Mouse (Mus musculus): ENCODE measurements at regions not wholly inside any gene's neighbourhood (a gene's known extent, or its start where the extent isn't known, plus 50 kb on each side); places are given as distances from the start of the nearest gene placed in this dataset.

GRCm38 (mm10) chr15:96185429-96185828 lies 101.9 kb upstream of the Arid2 start:
- DNase-seq: no peak

- DNase-seq: no peak
Measured at GRCm38 (mm10) chr15:96185901-96186300, 101.4 kb upstream of the Arid2 start.

- DNase-seq: no peak
Measured at GRCm38 (mm10) chr15:96189551-96189950, 97.8 kb upstream of the Arid2 start.

GRCm38 (mm10) chr15:96197413-96197812 lies 89.9 kb upstream of the Arid2 start:
- DNase-seq: no peak

GRCm38 (mm10) chr15:96197932-96198331 lies 89.4 kb upstream of the Arid2 start:
- DNase-seq: no peak

- no peak for DNase-seq
Measured at GRCm38 (mm10) chr15:96201273-96201672, 86.0 kb upstream of the Arid2 start.

GRCm38 (mm10) chr15:96201701-96202460 lies 85.4 kb upstream of the Arid2 start:
- no peak for DNase-seq

- no peak for DNase-seq
Measured at GRCm38 (mm10) chr15:96204187-96204586, 83.1 kb upstream of the Arid2 start.

GRCm38 (mm10) chr15:96204623-96205022 lies 82.7 kb upstream of the Arid2 start:
- DNase-seq: no peak

GRCm38 (mm10) chr15:96210721-96211400 lies 76.5 kb upstream of the Arid2 start:
- no peak for DNase-seq

GRCm38 (mm10) chr15:96213541-96214312 lies 73.6 kb upstream of the Arid2 start:
- DNase-seq: no peak

GRCm38 (mm10) chr15:96217896-96218295 lies 69.4 kb upstream of the Arid2 start:
- no peak for DNase-seq

- DNase-seq: no peak
Measured at GRCm38 (mm10) chr15:96219746-96220145, 67.6 kb upstream of the Arid2 start.

GRCm38 (mm10) chr15:96231969-96232368 lies 55.3 kb upstream of the Arid2 start:
- DNase-seq: no peak

GRCm38 (mm10) chr15:96233113-96233512 lies 54.2 kb upstream of the Arid2 start:
- no peak for DNase-seq

GRCm38 (mm10) chr15:96234783-96235182 lies 52.5 kb upstream of the Arid2 start:
- no peak for DNase-seq
